Mouse (Mus musculus): ENCODE measurements around the gene Vegfa.

The Vegfa gene

GRCm38 (mm10) chr17:46025207-46025606 is 7.0 kb downstream of the Vegfa start:
- DNase-seq = no peak

DNA sequence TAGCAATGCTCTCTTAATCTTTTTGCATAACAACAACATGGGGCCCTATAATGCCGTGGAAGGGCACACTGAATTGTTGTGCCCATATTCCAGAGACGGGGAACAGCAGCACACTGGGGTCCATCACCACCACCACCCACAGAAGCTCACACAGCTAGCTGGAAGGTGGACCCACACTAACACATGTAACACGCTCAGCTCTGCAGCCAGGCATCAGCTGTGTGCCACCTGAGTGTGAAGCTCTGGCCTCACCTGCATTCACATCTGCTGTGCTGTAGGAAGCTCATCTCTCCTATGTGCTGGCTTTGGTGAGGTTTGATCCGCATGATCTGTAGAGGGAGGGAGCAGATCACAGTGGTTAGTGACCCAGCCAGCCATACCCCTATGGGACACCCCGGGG is 8.0 kb downstream of the Vegfa start:
- no peak for DNase-seq

DNA sequence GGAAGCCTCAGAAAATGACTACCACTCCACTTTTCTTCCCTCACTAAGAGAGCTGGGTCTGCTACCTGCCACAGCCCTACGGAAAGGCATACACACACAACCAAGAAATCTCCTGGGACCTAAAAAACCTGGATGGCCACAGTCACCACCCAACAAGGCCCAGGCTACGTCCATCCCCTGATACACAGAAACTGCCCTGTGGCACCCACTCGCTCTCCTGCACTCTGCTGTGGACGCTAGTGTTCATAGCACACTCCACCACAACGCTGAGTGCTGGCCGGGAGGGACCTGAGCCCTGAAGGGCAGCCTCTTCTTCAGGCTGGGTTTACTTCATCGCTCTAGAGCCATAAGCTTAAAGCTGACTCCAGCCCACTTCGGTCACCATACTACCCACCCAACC is 8.6 kb downstream of the Vegfa start:
- DNase-seq = no peak

DNA sequence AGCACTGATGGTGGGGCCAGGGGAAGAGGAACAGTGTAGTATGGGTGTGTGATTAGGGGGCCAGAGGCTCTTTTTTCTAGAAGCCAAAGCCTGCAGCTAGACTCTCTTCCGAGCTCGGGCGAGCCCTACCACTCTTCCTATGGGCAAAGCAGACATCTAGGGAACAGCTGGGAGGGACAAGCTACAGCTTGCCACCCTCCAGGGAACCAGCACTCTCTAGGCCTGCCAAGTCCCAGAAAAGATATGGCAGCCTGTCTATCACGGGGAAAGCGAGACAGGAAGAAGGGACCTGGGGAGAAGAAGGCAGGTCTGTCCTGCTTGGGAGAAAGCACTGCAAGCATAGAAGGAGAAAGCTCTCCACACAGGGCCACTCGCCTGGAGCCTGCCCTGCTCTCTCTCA is 9.2 kb downstream of the Vegfa start:
- DNase-seq = no peak

GRCm38 (mm10) chr17:46022427-46022826 is 9.7 kb downstream of the Vegfa start:
- no peak for DNase-seq

DNA sequence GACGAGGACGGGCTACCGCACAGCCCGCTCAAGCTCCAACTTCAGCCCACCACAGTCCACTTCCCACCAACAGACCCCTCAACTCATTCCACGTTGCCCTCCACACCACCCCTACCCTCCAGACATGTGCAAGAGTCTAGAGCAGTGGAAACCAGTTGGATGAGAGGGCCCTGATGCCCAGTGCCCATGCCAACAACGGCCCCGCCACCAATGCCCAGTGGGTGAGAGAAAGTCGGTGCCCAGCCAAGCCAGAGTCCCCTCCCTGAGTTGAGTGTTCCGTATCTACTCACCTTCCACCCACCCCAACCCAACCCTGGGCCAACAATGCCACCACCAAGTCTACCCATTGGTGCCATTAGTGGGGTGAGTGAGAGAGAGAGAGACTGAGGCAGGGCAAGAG is 10.4 kb downstream of the Vegfa start:
- DNase-seq = no peak

GRCm38 (mm10) chr17:46021173-46021572 is 11.0 kb downstream of the Vegfa start:
- DNase-seq = no peak

DNA sequence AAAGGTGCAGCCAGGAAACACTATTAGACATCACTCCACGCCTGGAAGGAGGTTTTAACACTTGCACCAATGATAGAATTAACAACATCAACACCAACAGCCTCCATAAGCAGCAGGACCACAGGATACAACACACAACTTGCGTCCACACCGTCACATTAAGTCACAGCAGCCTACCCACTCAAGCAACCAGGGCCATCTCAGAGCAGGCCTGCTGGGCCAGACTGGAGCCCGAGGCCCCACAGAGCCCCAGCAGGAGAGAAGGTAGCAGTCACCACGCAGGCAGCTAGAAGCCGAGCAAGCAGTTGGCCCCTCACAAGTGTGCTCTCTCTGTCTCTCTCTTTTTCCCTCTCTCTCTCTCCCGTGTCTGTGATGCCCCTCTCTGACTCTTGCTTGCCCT is 11.6 kb downstream of the Vegfa start:
- DNase-seq = no peak

GRCm38 (mm10) chr17:46018736-46019004 is 13.5 kb downstream of the Vegfa start:
- no peak for DNase-seq

DNA sequence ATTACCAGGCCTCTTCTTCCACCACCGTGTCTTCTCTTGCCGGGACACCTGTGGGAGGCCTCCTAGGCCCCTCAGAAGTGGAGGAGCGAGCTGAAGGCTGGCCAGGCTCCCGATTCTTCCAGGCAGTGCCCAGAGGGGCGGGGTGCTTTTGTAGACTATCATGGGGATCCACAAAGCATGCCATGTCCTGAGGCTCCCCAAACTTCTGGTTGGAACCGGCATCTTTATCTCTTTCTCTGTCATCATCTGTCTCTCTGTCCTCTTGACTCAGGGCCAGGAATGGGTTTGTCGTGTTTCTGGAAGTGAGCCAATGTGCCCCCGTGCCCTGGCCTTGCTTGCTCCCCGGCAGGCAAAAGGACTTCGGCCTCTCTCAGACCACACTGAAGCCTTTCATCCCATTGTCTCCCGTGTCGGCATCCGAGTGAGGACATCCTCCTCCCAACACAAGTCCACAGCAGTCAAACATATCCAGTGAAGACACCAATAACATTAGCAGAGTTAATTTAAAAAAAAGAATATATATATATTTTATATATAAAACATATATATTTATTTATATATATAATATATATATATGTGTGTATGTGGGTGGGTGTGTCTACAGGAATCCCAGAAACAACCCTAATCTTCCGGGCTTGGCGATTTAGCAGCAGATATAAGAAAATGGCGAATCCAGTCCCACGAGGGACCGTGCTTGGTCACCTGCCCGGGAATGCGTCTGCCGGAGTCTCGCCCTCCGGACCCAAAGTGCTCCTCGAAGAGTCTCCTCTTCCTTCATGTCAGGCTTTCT is 14.0 kb downstream of the Vegfa start:
- DNase-seq = no peak

DNA sequence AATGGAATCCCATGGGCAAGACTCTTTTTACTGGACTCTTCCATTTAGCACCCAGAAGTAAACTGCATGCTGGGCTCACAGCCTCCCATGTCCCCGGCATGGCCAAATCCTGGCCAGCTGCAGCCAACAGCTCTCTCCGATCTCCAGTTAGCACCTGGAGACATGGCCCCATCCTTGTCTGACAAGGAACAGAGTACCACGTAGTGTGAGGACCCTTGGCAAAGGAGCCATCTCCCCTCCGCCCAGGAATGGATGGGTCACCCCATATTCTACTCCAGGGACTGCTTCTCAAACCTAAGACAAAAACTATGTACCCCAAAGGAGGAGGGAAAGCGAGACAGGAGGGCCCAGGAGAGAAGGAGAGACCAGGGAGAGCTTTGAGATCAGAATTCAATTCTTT is 15.6 kb downstream of the Vegfa start:
- DNase-seq = no peak

- no peak for DNase-seq
Observed at GRCm38 (mm10) chr17:46015967-46016366, 16.2 kb downstream of the Vegfa start.

DNA sequence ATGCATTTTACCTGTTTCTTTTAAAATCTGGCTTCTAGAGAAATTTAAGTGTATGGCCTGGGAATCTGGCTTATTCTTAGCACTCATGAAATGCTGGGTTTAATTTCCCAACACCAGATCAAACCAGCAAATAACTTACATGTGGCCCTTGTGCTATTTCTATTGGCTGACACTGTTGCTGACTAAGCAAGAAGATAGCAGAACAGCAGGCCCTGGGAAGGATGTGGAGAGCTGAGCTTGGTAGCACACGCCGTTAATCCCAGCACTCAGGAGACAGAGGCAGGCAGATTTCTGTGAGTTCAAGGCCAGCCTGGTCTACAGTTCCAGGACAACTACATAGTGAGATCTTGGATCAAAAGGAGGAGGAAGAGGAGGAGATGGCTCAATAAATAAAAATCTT is 17.2 kb downstream of the Vegfa start:
- DNase-seq = no peak

- DNase-seq = no peak
Observed at GRCm38 (mm10) chr17:46013549-46013948, 18.6 kb downstream of the Vegfa start.

GRCm38 (mm10) chr17:46012211-46012610 is 20.0 kb downstream of the Vegfa start:
- no peak for DNase-seq

DNA sequence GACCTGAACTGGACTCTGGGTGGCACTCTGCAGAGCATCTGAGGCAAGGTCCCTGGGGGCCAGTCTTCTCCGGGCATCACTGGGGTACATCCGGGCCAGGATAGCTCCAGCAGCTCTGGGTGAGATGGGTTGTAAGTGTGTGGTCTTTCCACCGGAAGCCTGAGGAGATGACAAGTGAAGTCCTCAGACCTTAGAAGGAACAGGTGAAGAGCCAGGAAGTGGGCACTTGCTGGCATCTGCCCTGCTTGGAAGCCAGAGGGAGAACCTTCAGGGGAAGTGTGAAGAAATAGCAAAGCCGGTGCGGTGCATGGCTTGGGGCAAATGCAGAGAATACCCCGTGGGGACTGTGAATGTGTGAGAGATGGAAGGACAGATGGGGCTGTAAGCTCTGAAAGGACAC is 21.7 kb downstream of the Vegfa start:
- no peak for DNase-seq

DNA sequence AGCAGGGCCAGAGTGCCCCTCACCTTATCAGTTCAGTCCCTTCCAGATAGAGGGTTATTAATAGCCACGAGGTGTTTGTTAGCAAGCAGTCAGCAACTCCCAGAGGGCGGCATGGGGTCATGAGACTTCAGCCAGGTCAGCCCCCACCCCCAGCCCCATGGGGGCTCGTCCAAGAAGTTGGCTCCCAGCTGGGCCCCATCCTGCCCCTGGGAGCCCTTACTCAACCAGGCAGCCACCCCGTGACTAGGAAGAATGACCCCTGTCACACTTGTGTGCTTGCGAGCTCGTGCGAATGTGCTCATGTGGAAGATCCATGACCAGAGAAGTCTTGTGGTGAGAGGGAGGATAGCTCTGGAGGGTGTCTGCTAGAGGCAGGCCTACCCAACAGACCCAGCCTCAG is 23.0 kb downstream of the Vegfa start:
- no peak for DNase-seq

DNA sequence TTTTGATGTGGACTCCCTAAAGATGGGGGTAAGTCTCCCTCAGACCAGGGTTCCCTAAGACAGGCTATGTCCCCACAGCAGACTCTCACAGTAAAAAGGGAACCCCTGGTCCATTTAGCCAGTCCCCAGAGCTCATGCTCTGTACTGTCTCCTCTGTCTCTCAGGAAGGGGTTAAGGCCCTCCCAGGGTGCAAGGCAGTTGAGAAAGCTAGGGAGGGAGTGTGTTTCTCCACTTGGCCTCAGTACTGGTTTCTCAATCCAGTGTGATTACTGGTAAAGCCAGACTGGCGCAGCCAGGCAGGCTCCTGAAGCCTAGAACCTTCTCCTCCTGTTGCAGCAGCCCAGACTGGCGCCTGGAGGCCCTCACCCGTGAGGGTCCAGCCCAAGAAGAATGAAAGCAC is 26.7 kb downstream of the Vegfa start:
- DNase-seq = no peak

- no peak for DNase-seq
Observed at GRCm38 (mm10) chr17:46004482-46004881, 27.7 kb downstream of the Vegfa start.

GRCm38 (mm10) chr17:46003717-46004481 is 28.3 kb downstream of the Vegfa start:
- no peak for DNase-seq

DNA sequence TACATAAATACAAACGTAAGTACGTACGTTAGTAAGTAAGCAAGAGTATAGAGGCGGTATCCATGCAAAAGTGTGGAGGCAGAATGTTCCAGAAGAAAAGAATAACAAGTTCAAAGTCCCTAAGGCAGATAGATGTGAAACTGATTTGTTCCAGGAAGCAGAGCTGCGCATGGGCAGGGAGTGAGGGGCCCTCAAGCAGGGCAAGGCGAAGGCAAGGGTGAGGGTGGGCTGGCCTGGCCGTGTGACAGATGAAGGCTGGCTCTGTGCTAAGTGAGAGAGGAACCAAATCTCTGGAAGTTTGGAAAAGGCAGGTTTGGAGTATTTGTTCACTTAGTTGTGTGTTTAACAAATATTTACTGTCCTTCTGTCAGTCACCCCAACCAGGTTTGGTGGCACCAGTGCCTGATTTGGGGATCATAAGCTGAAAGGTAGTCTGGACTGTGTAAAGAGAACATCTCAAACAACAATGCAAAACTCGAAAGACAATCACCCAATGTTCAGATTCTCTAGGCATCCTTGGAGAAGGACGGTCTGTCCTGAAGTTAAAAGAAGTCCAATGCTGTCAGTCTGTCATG is 32.7 kb downstream of the Vegfa start:
- DNase-seq = no peak

DNA sequence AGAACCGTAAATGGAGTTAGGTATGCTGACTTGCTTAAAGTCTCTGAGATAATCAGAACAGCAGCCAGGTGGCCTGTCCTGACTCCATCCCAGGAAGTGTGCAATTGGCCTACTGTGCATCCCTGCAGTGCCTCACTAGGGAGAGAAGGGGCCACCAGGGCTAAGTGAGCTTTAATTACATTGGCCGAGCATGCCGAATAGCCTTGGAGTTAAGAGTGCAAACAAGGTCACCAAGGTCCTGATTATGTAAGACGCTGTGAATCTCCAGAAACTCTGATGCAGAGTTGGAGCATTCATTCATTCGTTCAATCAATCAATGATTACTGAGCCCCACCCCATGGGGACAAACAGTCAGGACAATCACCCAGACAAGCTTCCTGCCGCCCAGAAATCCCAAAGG is 33.8 kb downstream of the Vegfa start:
- DNase-seq = no peak

DNA sequence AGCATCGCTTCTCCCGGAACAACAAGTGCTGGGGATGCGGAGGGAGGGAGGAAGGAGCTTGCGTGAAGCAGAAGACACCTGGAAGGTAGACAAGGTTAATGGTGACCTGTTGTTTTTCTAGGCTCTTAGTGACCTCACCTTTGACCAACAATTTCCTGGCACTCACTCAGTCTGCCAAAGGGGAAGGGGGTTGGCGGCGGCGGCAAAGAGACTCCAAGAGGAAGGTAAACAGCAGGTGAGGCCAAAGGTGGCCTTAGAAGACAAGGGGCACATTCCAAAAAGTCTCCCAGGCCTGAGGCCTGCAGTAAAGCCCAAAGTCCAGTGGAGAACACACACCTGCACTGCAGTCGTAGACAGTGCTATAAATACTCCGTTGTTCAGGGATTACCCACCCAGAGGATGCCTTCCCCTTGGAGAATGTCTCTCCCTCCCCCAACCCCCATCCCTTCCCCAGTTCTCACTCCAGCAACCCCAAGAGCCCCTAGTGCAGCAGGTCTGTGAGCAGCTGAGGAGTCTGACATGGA is 35.2 kb downstream of the Vegfa start:
- DNase-seq = no peak

GRCm38 (mm10) chr17:45994281-45994817 is 37.8 kb downstream of the Vegfa start:
- DNase-seq = no peak

All from right cerebral cortex, adult 18-20 months (tissue).